Mouse (Mus musculus) C2C12 (cell line): ENCODE measurements around the gene Cbarp. TPM values are rescaled to one million over a fixed set of nuclear protein-coding genes. Genes with fewer than 3 reads are reported as not detected.
A peak's percentile ranks its signal among the peaks of the same experiment; 100 is the strongest.
"Not testable (repeated sequence)": the region's sequence is repeated elsewhere in the genome, so short reads cannot be mapped to it uniquely, and the experiment has no call there.

Experiments used
- H3K27me3 ChIP-seq: one replicate; pipeline ENCODE4 v1.6.1; 2011; ENCODE audit not compliant: control insufficient read depth, insufficient read depth, insufficient read length
- H3K36me3 ChIP-seq: one replicate; pipeline ENCODE4 v1.6.1; 2011; ENCODE audit not compliant: control insufficient read depth, insufficient read depth
- H3K4me3 ChIP-seq: one replicate; pipeline ENCODE4 v1.5.1; 2011; ENCODE audit warnings: mild to moderate bottlenecking, control low read depth; ENCODE audit not compliant: poor library complexity, insufficient read depth, severe bottlenecking
- H3K79me2 ChIP-seq: one replicate; pipeline ENCODE4 v1.6.1; 2011; ENCODE audit not compliant: control insufficient read depth, insufficient read depth
- H3K79me3 ChIP-seq: one replicate; pipeline ENCODE4 v1.6.1; 2011; ENCODE audit warnings: low read depth, control low read depth
- H3ac ChIP-seq: one replicate; pipeline ENCODE3; 2011; ENCODE audit warnings: low read depth; ENCODE audit not compliant: control insufficient read depth, insufficient read length
- CEBPB ChIP-seq: IDR thresholded peaks from one replicate; pipeline ENCODE4 v1.6.1; 2011; ENCODE audit warnings: low read depth, mild to moderate bottlenecking, control low read depth, moderate library complexity
- CTCF ChIP-seq: IDR thresholded peaks from one replicate; pipeline ENCODE4 v1.5.1; 2011; ENCODE audit not compliant: control insufficient read depth, insufficient read depth, insufficient read length
- FOSL1 ChIP-seq: IDR thresholded peaks from one replicate; pipeline ENCODE4 v1.8.0; 2011; ENCODE audit warnings: mild to moderate bottlenecking, low read length; ENCODE audit not compliant: poor library complexity, insufficient read depth, severe bottlenecking
- MAX ChIP-seq: IDR thresholded peaks from one replicate; pipeline ENCODE4 v1.6.1; 2011; ENCODE audit warnings: mild to moderate bottlenecking, control low read depth
- MYOD1 ChIP-seq: IDR thresholded peaks from one replicate; pipeline ENCODE4 v1.6.1; 2011; ENCODE audit warnings: low read depth; ENCODE audit not compliant: control insufficient read depth, insufficient read length
- MYOG ChIP-seq: IDR thresholded peaks from one replicate; pipeline ENCODE4 v1.6.1; 2011; ENCODE audit not compliant: control insufficient read depth, insufficient read length; ENCODE audit errors: extremely low read depth
- USF1 ChIP-seq: IDR thresholded peaks from one replicate; pipeline ENCODE4 v1.6.1; 2011; ENCODE audit warnings: low read depth, mild to moderate bottlenecking, control low read depth, moderate library complexity
- polyA plus RNA-seq: library from polyadenylated mRNA; unstranded; fragments of >200 nt; fragmentation: generic; extraction: Trizol; gene quantifications from one replicate; pipeline ENCODE4 v1.2.1, GENCODE M21; 2012; ENCODE audit warnings: missing spikeins

Cbarp gene
- polyA plus RNA-seq, 1 experiment = 12.1 TPM

DNA sequence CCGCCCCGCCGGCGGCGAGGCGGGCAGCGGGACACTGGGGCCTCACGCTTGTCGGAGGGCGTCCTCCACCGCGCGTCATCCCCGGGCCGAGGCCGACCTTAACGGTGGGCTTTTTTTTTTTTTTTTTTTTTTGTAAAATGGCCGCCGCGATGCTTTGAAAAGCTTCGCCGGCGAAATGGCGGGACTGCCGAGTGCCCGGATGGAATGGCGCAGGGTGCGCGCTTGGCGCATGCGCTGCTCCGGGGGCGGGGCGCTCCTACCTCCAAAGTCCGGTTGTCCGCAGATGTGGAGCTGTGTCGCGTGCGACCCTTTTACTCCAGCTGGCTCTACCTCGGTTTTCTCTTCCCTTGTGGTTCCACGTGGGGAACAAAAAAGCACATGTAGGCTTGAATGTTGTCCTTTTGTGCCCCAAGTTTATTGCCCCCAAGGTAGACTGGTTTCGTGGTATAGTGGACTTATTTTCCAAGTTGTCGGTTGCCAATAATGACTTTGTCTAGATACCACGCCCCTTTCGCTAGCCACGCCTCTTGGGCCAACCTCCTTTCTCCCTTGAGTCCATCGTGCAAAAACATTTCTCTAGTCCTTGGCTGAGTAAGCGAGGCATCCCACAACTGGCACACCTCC, 27.5 kb upstream of the Cbarp start:
- Histone ChIP-seq H3K4me3 (peak overlapping the region; percentile 72), H3ac (peak overlapping the region; percentile 50), H3K27me3 (no peaks in the 10 kb centered on the region), H3K36me3 (peaks cover 31% of the 10 kb centered on the region), H3K79me3 (peaks cover 13% of the 10 kb centered on the region), H3K79me2 (peaks cover 25% of the 10 kb centered on the region)
- TF ChIP-seq FOSL1 = no peak
- peak; percentile 80 for TF ChIP-seq MAX
- no peak for TF ChIP-seq MYOD1

GRCm38 (mm10) chr10:80167460-80168037, 26.9 kb upstream of the Cbarp start:
- Histone ChIP-seq H3K4me3 (peak overlapping the region; percentile 72), H3K79me2 (peaks cover 25% of the 10 kb centered on the region), H3K27me3 (no peaks in the 10 kb centered on the region), H3K36me3 (peaks cover 31% of the 10 kb centered on the region), H3K79me3 (peaks cover 13% of the 10 kb centered on the region), H3ac (peak overlapping the region; percentile 50)
- TF ChIP-seq USF1 (peak; percentile 3), MAX (peak; percentile 44), MYOD1 (no peak), CTCF (no peak)

DNA sequence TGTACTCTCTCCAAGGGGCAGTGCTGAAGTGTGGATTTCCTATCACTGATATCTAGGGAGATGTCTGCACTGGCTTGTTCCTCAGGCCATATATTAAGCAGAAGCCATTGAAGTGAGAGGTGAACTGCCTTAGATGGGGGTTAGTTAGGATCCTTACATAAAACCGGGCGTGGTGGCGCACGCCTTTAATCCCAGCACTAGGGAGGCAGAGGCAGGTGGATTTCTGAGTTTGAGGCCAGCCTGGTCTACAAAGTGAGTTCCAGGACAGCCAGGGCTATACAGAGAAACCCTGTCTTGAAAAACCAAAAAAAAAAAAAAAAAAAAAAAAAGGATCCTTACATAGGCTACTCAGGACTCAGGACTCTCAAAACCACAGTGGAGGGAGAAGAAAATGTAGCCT, 25.5 kb upstream of the Cbarp start:
- Histone ChIP-seq H3K79me3 (peaks cover 13% of the 10 kb centered on the region), H3K36me3 (peaks cover 19% of the 10 kb centered on the region), H3K79me2 (peaks cover 25% of the 10 kb centered on the region)
- not testable (repeated sequence) for H3K4me3 ChIP-seq, H3K27me3 ChIP-seq, H3ac ChIP-seq

DNA sequence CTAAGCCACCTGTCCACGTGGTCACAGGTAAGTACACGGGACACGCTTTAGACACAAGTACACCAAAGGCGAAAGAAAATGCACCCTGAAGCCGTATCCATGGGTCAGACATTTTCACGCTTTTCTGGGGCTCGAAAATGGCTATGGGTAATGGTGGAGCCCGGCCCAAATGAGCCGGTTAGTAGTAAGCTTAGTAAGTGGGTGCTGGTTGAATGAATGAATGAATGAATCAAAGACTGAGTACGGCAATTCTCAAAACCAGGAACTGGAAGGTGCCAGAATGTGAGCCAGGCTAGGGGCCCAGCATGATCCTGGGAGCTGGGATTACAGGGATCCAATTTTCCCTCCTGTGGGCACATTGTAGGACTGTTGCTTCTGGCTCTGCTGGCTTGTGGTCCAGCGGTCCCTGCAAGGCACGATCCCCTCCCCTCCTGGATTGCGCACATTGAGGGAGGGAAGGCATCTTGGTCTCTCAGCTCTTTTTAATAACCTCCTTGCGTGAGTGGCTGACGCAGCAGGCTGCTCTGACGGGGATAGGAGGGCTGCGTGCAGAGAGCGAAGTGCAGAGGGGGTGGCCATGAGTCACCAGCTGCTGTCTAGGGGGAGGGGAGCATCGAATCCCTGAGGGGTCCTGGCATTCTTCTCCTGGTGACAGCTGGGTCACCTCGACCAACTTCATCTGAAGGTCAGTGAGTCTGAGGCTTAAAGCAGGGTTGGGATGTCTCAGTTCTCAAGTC, 24.9 kb upstream of the Cbarp start, which contains the start of gene Cirbp:
Gene Cirbp (plus strand): TSS at position 594 of the 737 bp plus-strand sequence.
- Histone ChIP-seq H3ac (peak within 1 kb of the TSS; percentile 53), H3K4me3 (peak within 1 kb of the TSS; percentile 23), H3K79me2 (peaks cover 22% of the 10 kb centered on the region), H3K27me3 (no peaks in the 10 kb centered on the region), H3K79me3 (peaks cover 13% of the 10 kb centered on the region), H3K36me3 (peaks cover 13% of the 10 kb centered on the region)
- TF ChIP-seq USF1 = no peak
- peak; percentile 2 for TF ChIP-seq CEBPB
- TF ChIP-seq MYOD1 = peak; percentile 80
- TF ChIP-seq FOSL1 = peak; percentile 65
- TF ChIP-seq MAX = no peak

GRCm38 (mm10) chr10:80164998-80165344, 24.3 kb upstream of the Cbarp start:
- H3K79me2 ChIP-seq = peaks cover 16% of the 10 kb centered on the region
- TF ChIP-seq CEBPB (no peak), MAX (peak; percentile 94), MYOG (no peak), MYOD1 (peak; percentile 70), FOSL1 (no peak), CTCF (peak; percentile 99)
- H3K36me3 ChIP-seq = peaks cover 9% of the 10 kb centered on the region
- H3K79me3 ChIP-seq = peaks cover 11% of the 10 kb centered on the region
- H3K4me3 ChIP-seq = peak overlapping the region; percentile 23
- H3K27me3 ChIP-seq = no peaks in the 10 kb centered on the region
- H3ac ChIP-seq = peak overlapping the region; percentile 53
